Mouse (Mus musculus) spleen, adult 2 months (tissue): ENCODE data around the gene Rpl35.

ENCODE experiments used
- CTCF ChIP-seq: fragments of 200-500 bp; IDR thresholded peaks from 2 replicates; pipeline ENCODE4 v1.5.1; 2011; ENCODE audit warnings: mild to moderate bottlenecking, inconsistent platforms; ENCODE audit not compliant: insufficient read depth, insufficient read length, insufficient replicate concordance; ENCODE audit errors: extremely low read depth
- POLR2A ChIP-seq: fragments of 200-500 bp; IDR thresholded peaks from 2 replicates; pipeline ENCODE4 v1.6.1; 2011; ENCODE audit warnings: low read depth, low read length, inconsistent platforms

DNA sequence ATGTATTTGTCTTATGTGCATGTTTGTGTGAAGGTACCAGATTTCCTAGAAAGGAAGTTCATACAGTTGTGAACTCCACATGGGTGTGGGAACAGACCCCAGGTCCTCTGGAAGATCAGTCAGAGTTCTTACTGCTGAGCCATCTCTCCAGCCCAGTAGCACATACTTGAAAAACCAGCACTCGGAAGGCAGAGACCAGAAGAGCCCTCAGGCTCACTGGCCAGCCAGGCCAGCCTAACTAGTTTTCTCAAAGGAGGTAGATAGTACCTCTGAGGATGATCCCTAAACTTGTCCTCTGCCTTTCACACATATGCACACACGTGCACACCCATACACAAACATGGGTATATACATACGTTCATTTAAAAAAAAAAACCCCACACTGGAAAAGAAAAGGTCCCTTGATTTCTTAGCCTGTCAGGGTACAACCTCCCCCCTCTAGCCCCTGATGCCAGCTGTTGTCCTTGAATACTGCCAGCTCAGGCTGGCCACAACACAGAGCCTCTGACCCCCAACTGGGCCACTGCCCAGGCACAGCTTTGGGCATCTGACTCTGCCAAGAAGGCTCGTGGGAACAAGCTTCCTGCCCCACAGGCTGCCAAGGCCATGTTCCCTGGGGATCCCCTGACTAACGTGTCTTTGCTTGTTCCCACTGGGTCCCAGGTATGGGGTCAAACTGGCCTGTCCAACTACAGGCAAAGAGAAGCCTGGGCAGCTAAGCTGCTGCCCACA is 52.1 kb downstream of the Rpl35 start:
- no peak for TF ChIP-seq CTCF
- no peak for TF ChIP-seq POLR2A
